Mouse (Mus musculus): ENCODE measurements at regions not wholly inside any gene's neighbourhood (a gene's known extent, or its start where the extent isn't known, plus 50 kb on each side); places are given as distances from the start of the nearest gene placed in this dataset.
A peak's percentile ranks its signal among the peaks of the same experiment; 100 is the strongest.

- peak in 1 of 2 experiments; percentile 23 for DNase-seq (ENCODE audit: low spot score in 2 of 2)
These were observed 114.8 kb upstream of the Fam49a start for GRCm38 (mm10) chr12:12147088-12147687.

- no peak for DNase-seq (ENCODE audit: low spot score in 2 of 2)
These were observed 114.1 kb upstream of the Fam49a start for GRCm38 (mm10) chr12:12147847-12148246.

GRCm38 (mm10) chr12:12148659-12149399 is 113.1 kb upstream of the Fam49a start:
- no peak for DNase-seq (ENCODE audit: low spot score in 2 of 2)

- no peak for DNase-seq (ENCODE audit: low spot score in 2 of 2)
These were observed 97.5 kb upstream of the Fam49a start for GRCm38 (mm10) chr12:12164411-12164810.

- DNase-seq (ENCODE audit: low spot score in 2 of 2) = no peak
These were observed 91.4 kb upstream of the Fam49a start for GRCm38 (mm10) chr12:12170581-12170980.

- no peak for DNase-seq (ENCODE audit: low spot score in 2 of 2)
These were observed 89.7 kb upstream of the Fam49a start for GRCm38 (mm10) chr12:12172087-12172823.

GRCm38 (mm10) chr12:12176331-12177263 is 85.3 kb upstream of the Fam49a start:
- peak; percentile 86 to 89 for DNase-seq (ENCODE audit: low spot score in 2 of 2)

GRCm38 (mm10) chr12:12177264-12178043 is 84.5 kb upstream of the Fam49a start:
- DNase-seq (ENCODE audit: low spot score in 2 of 2) = no peak

- no peak for DNase-seq (ENCODE audit: low spot score in 2 of 2)
These were observed 83.5 kb upstream of the Fam49a start for GRCm38 (mm10) chr12:12178391-12178790.

- DNase-seq (ENCODE audit: low spot score in 2 of 2) = no peak
These were observed 82.6 kb upstream of the Fam49a start for GRCm38 (mm10) chr12:12179292-12179865.

- DNase-seq (ENCODE audit: low spot score in 2 of 2) = no peak
These were observed 81.0 kb upstream of the Fam49a start for GRCm38 (mm10) chr12:12180986-12181385.

GRCm38 (mm10) chr12:12181686-12182085 is 80.3 kb upstream of the Fam49a start:
- no peak for DNase-seq (ENCODE audit: low spot score in 2 of 2)

- no peak for DNase-seq (ENCODE audit: low spot score in 2 of 2)
These were observed 75.6 kb upstream of the Fam49a start for GRCm38 (mm10) chr12:12186353-12186752.

GRCm38 (mm10) chr12:12195066-12195465 is 66.9 kb upstream of the Fam49a start:
- DNase-seq (ENCODE audit: low spot score in 2 of 2) = no peak

- DNase-seq (ENCODE audit: low spot score in 2 of 2) = no peak
These were observed 65.3 kb upstream of the Fam49a start for GRCm38 (mm10) chr12:12196627-12197026.

- DNase-seq (ENCODE audit: low spot score in 2 of 2) = no peak
These were observed 53.7 kb upstream of the Fam49a start for GRCm38 (mm10) chr12:12208216-12208615.
